Mouse (Mus musculus): Measurements from ENCODE around the gene Sult1b1.
"Not testable (repeated sequence)": the region's sequence is repeated elsewhere in the genome, so short reads cannot be mapped to it uniquely, and the experiment has no call there.

Sult1b1 gene

DNA sequence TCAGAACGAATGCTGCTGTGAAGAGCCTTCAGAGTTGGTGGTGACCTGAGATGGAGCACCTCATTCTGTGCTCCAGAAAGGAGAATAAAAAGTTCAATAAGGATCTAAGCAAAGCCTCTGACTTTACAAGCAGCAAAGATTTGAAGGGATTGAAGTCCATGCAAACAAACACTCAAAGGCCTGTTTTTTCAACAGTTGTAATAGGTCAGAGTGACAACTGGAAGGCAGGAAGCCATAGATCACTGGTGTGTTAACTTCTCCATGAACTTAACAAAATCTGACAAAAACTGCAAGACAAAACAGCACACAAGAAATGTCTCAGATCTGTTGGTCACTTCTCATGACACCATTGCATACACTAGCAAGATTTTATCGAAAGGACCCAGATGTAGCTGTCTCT is at the start of gene Sult1b1:
TSS of gene Sult1b1 (minus strand) at position 85 of the 400 bp plus-strand sequence.
- DNase-seq (ENCODE audit: extremely low spot score, low spot score), result no peak

DNA sequence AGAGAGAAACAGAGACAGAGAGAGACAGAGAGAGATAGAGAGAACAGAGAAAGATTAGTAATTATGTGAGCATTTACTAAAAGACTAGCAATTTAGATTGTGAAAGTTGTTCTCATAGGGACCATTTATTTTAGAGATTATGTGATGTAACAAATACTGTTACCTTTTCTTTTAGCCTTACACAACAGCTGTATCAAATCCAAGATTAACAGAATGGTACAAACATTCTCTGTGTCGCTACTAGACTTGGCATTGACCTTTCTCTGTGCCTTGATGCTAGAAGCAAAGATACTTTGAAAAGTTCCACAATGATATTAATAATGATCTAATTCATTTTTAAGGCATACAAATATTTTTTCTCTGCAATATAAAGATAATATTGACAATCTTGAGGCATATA is 42.4 kb upstream of the Sult1b1 start:
- no peak for DNase-seq (ENCODE audit: extremely low spot score, low spot score)

DNA sequence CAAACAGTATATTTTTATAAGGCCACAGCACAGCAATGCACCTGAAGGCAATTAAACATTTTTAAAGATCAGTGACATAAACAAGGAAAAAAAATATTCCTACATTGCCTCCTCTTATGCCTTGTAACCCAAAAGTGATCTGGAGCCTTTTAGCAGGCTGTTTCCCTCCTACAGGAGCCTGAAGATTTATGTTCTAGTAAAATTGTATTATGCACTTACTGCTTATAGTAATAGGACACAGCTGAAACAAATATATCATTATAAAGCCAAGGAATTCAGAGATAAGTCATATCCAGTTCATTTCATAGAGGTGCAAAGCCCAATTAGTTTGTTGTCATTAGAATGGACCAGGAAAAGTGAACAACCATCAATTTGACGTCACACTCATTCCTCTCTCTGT is 36.2 kb upstream of the Sult1b1 start:
- DNase-seq (ENCODE audit: extremely low spot score, low spot score), result no peak

DNA sequence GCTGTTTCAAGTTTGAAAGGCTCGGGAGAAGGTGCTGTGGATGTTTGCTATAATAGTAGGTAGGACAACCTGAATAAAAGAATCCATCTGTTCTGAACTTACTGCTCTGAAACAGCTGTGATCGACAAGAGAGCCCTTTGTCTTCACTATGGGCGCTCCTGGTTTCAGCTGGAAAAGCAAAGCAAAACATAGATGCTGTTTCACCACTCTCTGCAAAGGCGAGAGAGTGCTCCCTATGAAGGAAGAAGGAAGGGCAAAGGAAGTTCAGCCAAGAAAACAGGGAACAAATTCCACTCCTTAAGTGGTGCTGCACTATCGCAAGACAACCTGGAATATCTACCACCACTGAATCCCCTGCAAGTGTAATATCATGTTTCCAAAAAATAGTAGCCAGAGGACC is 35.5 kb upstream of the Sult1b1 start:
- DNase-seq (ENCODE audit: extremely low spot score, low spot score), result no peak

DNA sequence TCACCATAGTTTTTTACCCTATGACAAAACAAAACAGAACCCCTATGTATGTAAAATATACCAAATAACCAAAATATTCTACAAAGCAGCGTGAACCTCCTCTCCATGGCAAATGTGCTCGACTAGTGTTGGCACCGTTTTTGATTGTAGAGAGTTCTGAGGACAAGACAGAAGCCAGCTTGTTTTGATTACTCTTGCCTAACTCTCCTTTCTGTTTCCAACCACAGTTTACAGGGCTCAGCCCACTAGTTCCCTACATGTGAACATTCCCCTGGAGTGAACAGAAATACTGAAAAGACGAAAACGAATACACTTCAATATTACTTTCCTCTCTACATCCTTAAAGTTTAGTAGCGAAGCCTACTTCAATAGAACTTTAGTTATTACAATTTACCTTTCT is 34.8 kb upstream of the Sult1b1 start:
- DNase-seq (ENCODE audit: extremely low spot score, low spot score), result no peak

DNA sequence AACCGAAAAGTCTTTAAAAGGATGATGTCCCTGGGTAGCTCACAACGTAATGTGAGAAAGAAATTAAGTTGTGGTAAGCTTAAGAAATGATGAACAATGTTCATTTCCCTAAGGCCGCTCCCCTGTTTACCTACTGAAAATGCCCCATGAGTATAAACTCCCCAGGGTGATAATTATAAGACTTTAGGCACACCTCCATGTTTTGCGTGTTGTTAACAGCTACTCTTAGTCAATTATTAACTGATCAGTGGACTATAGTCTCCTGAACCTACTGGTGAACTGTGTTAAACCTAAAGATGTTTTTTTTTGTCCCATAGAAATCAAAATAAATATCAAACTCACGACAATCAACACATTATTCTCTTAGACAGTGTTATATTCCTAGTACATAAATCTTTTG is 30.9 kb upstream of the Sult1b1 start, which contains the start of gene Sult1d1:
TSS of gene Sult1d1 (minus strand) at position 183 of the 400 bp plus-strand sequence.
- no peak for DNase-seq (ENCODE audit: extremely low spot score, low spot score)

DNA sequence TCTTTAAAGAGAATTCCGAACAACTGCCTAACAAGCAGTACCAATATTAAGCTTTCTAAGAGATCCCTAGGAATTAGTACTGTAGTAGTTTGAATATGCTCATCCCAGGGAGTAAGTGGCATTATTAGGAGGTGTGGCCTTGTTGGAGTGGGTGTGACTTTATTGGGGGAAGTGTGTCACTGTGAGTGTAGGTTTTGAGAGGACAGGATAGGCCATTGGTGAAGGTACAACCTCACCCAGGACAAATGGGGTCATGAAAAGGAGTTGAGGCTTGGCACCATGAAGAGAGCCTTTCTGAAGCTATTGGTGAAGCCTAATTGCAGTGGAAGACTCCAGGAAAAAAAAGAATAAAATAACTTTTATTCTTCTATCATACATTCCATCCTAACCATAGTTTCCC is 29.3 kb upstream of the Sult1b1 start:
- no peak for DNase-seq (ENCODE audit: extremely low spot score, low spot score)

DNA sequence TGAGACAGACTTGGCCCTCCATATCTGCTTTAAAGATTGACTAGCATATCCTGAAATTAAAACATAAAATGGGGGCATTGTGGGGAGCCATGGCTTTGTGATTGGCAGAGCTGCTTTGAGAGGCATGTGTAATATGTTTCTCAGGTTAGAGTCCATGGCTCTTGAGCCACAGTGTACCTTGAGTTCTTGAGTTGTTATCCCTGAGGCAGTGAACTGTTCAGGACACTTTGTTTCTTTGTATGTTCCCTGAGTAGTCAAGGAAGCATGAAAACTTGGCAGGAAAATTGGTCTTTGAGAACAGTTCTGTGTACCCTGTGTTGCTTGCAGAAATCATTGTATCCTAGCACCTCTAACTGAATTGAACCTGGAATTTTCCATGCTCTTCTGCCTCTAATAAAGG is 25.0 kb upstream of the Sult1b1 start:
- DNase-seq (ENCODE audit: extremely low spot score, low spot score), result no peak

DNA sequence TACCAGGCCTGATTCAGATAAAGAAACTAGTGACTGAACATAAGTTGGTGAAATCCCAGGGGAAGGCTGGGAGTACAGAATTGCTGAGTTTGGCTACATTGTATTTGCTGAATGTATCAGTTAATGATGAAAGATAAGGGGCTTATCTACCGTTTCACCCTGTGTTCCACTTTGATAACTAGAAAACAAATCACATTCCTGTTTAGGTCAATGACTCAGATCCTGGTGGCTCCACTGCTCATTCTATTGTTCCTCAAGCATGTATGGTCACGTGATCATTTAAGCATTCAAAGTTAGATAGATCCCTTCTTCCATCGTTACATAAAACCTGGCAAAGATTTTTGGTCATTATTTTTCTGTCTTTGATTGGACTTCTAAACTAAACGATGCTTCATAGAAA is 24.5 kb upstream of the Sult1b1 start:
- DNase-seq (ENCODE audit: extremely low spot score, low spot score), result no peak

DNA sequence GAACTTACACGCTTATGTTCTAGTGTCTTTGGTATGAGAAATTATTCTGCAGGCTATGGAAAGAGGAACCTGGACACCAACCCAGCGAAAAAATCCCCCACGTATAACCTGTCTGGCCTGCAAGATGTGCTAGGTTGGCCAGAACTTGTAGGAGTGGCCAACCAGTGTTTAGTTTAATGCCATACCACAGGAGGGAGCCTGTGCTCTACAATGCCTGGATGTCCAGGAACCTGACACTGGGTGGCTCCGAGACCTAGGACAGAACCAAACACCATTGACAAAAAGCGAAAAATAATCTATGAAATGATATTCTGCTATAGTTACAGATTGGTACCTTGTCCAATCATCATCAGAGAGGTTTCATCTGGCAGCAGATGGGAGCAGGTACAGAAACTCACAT is 22.1 kb upstream of the Sult1b1 start:
- DNase-seq (ENCODE audit: extremely low spot score, low spot score), result no peak

DNA sequence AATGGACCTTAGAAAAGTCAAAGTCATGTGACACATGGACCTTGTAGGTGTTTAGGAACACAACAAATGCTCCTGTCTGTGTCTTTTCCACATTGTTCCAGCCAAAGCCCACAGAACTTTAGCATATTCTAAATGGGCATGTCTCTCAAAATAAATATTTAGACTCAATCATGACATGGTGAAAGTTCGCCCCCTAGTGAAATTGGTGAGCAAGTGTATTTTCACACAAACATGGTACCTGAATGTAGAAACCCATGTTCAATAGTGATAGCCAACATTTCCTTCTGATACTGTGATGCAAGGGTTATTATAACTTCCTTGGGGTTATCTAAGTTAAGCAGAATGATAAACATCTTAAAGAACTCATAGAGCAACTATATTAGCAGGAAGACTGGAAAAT is 12.9 kb upstream of the Sult1b1 start:
- no peak for DNase-seq (ENCODE audit: extremely low spot score, low spot score)

DNA sequence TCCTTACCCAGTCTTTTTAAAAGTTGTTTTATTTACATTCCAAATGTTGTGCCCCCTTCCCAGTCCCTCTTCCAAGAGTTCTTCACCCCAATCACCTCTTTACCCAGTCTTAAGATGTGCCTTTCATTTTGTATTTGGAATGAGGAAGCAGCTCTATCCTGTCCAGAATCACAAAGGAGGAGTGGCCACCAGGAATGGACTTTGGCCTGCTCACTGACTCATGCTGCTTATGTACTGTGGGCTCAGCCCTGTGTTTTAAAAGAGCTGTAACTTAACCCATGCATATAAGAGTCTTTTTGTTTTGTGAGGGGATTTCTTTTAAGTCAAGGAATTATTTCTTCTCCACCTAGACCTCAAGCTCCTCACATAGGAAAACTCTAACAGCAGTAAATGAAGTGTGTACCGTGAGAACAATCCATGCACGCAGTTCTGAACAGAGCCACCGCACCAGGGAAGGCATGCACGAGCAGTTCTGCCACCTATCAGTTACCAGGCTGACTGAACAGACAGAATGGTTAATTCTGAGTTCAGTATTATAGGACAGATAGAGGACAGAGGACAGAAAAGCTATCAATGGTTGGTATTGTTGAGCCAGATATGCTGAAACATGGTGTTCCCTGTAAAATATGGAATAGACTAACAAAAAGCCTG is 1.9 kb downstream of the Sult1b1 start:
- DNase-seq (ENCODE audit: extremely low spot score, low spot score), result no peak

DNA sequence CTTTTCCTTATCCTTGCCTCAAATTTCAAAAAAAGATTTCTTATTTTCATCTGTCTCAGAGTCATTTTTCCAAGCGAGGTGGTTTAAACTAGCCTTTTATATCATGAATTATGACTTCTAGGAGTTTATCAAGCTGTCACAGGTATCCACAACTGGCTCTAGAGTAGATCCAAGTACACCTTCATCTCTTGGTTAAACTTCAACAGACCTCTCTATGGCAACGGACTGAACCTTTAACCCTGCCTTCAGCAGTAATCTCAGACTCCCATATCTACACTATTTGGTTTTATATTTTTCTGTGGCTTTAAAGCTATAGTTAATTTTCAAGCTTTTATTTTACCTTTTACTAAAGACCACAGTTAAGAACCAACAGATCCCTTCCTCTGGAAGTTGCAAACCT is 5.7 kb downstream of the Sult1b1 start:
- DNase-seq (ENCODE audit: extremely low spot score, low spot score), result no peak

DNA sequence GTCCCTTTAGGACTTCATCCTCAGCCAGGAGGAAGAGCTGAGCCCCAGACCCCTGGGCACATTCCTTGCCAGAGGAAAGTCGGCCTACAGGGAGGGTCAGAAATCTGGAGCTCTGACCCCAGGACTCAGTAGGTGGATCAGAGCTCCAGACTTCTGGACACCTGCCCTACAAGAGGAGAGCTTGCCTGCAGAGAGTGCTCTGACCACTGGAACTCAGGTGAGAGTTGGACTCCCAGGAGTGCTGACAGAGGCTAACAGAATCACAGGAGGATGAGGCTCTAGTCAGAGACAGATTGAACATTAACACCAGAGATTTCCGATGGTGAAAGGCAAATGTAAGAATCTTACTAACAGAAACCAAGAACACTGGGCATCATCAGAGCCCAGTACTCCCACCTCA is 14.4 kb downstream of the Sult1b1 start:
- not testable (repeated sequence) for DNase-seq (ENCODE audit: extremely low spot score, low spot score)

DNA sequence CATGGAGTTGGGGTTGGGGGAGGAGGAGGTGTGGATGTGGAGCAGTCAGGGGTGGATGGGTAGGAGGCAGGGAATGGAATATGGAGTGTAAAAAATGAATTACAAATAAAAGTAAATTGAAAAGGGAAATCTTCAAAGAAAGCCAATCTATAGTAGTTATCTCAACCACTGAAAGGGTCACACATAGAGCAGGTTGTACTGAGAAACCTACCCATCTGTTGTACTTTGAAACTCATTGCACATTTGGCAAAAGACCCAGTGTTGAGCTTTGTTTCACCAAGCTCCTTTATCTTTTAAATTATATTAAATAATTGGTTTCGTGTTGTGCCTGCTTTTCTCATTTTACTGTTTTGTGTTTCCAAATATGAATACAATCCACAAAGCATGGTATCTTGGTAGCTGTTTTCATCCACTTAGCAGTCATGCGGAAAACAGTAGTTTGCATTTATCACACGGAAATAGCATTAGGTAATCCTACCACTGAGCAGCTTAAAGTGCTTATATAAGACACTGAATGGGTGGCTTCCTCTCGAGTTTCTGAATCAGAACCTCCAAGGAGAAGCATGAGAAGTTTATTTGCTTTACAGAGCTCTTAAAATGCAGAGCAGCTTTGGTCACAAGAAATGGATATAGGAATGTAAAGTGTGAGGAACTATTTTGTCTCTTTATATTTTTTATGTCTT is 32.1 kb downstream of the Sult1b1 start:
- DNase-seq (ENCODE audit: extremely low spot score, low spot score), result no peak

DNA sequence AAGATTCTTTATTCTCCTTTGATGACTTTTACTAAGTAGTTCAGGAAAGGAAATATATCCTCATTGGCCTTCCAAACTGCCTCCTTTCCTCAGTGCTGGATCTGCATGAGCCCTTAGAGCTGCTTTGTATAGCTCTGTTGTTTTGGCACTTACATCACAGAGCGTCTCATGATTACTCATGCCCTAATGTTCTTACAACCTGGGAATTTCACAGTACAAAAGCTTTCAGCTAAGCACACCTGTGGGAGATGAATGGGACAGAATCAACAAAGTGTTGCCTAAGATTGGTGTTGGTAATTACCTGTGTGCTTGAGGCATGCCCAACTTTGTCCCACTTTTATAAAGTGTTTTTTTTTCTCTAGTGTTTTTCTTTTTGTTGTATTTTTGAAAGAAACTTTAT is 35.3 kb downstream of the Sult1b1 start:
- DNase-seq (ENCODE audit: extremely low spot score, low spot score), result no peak

DNA sequence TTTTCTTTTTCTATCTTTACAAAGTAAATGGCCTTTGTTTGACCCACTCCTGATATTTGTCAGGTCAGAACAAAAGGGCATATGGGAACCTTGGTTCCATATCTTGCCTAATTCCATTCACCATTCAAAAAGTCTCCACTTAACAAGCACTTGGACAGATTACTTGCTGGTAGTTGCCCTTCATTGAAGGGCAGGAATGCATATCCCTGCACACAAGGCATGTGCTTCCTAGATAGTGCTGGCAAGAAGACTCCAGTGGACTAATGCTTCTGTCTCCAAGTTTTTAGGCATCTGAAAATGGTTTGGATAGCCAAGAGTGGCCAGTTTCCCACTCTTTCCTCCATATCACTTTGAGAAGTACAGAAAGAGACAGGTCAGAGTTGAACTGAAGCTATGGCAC is 38.7 kb downstream of the Sult1b1 start:
- DNase-seq (ENCODE audit: extremely low spot score, low spot score), result no peak

DNA sequence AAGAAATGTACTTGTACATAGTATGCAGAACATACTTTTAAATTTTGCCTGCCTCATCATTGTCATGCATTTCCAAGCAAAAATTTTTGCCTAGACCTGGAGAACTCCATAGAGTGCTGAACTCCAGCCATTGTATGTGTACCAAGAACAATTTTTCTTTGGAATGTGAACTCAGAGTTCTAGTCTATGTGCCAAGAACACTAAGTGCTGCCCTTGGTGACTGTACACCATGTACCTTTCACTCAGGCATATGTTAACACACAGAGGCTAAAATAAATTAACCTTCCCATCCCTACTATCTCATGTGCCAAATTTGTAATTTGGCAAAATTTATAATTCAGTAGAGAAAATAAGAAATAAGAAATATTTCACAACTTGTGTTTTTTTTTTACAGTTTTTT is 39.1 kb downstream of the Sult1b1 start:
- DNase-seq (ENCODE audit: extremely low spot score, low spot score), result no peak

DNA sequence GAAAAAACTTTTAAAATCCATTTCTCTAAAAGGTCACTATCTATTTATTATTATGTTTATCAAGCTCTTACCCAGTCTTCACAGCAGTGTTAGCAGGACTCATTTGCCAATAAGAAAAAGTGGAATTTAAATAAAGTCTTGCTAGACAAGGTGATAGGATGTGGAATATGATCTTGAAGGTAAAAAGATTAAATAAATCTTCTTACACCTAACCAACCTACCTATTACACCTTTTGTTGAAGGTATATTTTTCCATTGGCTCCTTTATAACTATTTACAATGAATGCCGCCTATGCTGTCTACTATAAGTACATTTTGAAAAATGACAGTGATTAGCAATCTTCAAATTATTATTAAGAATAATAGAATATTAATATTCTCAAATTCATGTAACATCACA is 47.2 kb downstream of the Sult1b1 start, which contains the start of gene Ugt2a1:
TSS of gene Ugt2a1 (minus strand) at position 101 of the 400 bp plus-strand sequence.
- no peak for DNase-seq (ENCODE audit: extremely low spot score, low spot score)

DNA sequence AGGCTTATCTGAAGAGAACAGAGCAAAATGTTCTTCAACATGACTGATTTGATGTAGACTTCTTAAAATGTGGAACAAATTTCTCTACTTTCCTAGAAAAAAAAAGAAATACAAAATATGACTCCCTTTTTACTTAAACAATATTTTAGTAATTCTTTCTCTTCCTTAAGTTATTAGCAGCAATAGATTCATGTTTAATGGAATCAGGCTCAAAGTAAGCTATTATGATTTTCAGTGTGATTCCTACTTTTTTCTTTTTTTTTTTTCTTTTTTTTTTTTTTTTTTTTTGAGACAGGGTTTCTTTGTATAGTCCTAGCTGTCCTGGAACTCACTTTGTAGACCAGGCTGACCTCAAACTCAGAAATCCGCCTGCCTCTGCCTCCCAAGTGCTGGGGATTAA is 51.3 kb downstream of the Sult1b1 start, which contains the start of gene Gm43638:
TSS of gene Gm43638 (minus strand) at position 101 of the 400 bp plus-strand sequence.
- DNase-seq (ENCODE audit: extremely low spot score, low spot score), result not testable (repeated sequence)

DNA sequence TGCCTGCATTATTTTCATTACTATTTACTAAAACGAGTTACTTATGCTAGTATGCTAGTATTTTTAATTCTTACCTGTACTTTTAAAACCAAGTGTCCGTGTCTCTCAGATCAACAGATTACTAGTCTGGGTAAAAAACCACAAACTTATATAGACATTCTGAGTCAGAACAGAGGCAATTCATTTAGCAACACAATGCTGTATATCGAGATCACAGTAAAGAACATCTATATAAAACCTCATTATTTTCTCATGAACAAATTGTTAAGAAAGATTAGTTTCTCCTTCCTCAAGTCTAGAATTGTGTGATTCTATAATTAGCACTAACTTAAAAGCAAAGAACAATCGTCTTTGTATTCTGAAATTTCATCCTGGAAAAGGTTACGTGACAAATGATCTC is 55.8 kb downstream of the Sult1b1 start, which contains the start of gene Ugt2a2:
TSS of gene Ugt2a2 (minus strand) at position 101 of the 400 bp plus-strand sequence.
- no peak for DNase-seq (ENCODE audit: extremely low spot score, low spot score)

Measured in neural tube, embryonic 10.5 days (tissue).